Mouse (Mus musculus) left cerebral cortex, adult 8-10 months (tissue): ENCODE results near the gene Gpx2. TPM values are rescaled to one million over a fixed set of nuclear protein-coding genes. Genes with fewer than 3 reads are reported as not detected.
"Not testable (repeated sequence)": the region's sequence is repeated elsewhere in the genome, so short reads cannot be mapped to it uniquely, and the experiment has no call there.

Experiments
- DNase-seq, 2 experiments: peaks; one replicate each; pipeline ENCODE4 v3.0.0; 2022; ENCODE audit warnings: low spot score in 2 of 2
- total RNA-seq, 4 experiments: library from RNA; stranded (reverse); gene quantifications; 2 replicates each; pipeline ENCODE4 v1.2.4; 2022

Gpx2 gene
- total RNA-seq, 4 experiments from 2014 or later, result 0.59 to 1.1 (median 0.70) TPM

GRCm38 (mm10) chr12:76805056-76805811 lies 9.9 kb upstream of the Gpx2 start:
- no peak for DNase-seq

GRCm38 (mm10) chr12:76803700-76804252 lies 8.4 kb upstream of the Gpx2 start:
- no peak for DNase-seq

GRCm38 (mm10) chr12:76803028-76803427 lies 7.7 kb upstream of the Gpx2 start:
- peak in 1 of 2 experiments; percentile 64 for DNase-seq

GRCm38 (mm10) chr12:76798008-76798720 lies 2.8 kb upstream of the Gpx2 start:
- DNase-seq, result no peak

GRCm38 (mm10) chr12:76796938-76797539 lies 1.7 kb upstream of the Gpx2 start:
- DNase-seq, result no peak

GRCm38 (mm10) chr12:76792540-76792939 lies 2.8 kb downstream of the Gpx2 start:
- DNase-seq, result not testable (repeated sequence)

GRCm38 (mm10) chr12:76790446-76791084 lies 4.8 kb downstream of the Gpx2 start:
- no peak for DNase-seq

GRCm38 (mm10) chr12:76784056-76784619 lies 11.2 kb downstream of the Gpx2 start:
- no peak for DNase-seq

- no peak for DNase-seq
These were observed 14.5 kb downstream of the Gpx2 start for GRCm38 (mm10) chr12:76780639-76781468.

GRCm38 (mm10) chr12:76779951-76780350 lies 15.4 kb downstream of the Gpx2 start:
- DNase-seq, result no peak

GRCm38 (mm10) chr12:76778305-76779083 lies 16.9 kb downstream of the Gpx2 start:
- no peak for DNase-seq

GRCm38 (mm10) chr12:76777845-76778244 lies 17.5 kb downstream of the Gpx2 start:
- no peak for DNase-seq

GRCm38 (mm10) chr12:76776898-76777297 lies 18.5 kb downstream of the Gpx2 start:
- no peak for DNase-seq

- DNase-seq, result no peak
These were observed 20.2 kb downstream of the Gpx2 start for GRCm38 (mm10) chr12:76775132-76775531.

GRCm38 (mm10) chr12:76774652-76775051 lies 20.7 kb downstream of the Gpx2 start:
- DNase-seq, result no peak

GRCm38 (mm10) chr12:76771540-76771939 lies 23.8 kb downstream of the Gpx2 start:
- no peak for DNase-seq

- DNase-seq, result no peak
These were observed 24.4 kb downstream of the Gpx2 start for GRCm38 (mm10) chr12:76770841-76771500.

- DNase-seq, result peak in 1 of 2 experiments; percentile 25
These were observed 29.3 kb downstream of the Gpx2 start for GRCm38 (mm10) chr12:76765901-76766630.
